Mouse (Mus musculus): ENCODE data around the gene Themis2.

DNA sequence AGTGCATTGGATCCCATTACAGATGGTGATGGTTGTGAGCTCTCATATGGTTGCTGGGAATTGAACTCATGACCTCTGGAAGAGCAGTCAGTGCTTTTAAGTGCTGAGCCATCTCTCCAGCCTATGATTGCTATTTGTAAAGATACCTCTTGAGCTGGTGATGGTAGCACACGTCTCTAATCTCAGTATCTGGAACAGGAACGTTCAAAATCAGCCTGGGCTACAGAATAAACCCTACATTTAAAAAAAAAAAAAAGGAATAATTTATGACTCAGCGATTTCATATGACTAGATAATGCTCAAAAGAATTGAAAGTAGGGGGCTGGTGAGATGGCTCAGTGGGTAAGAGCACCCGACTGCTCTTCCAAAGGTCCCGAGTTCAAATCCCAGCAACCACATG lies 7.0 kb upstream of the Themis2 start:
- TF ChIP-seq TCF12 (IDR thresholded peaks at IDR 0.05; ENCODE audit: insufficient read depth, poor library complexity, severe bottlenecking) (no peak), CEBPB (IDR thresholded peaks at IDR 0.05; ENCODE audit: insufficient read depth, poor library complexity, severe bottlenecking) (no peak), POLR2A (IDR thresholded peaks at IDR 0.05; ENCODE audit: insufficient read length, low read depth) (no peak), REST (IDR thresholded peaks at IDR 0.05; ENCODE audit: insufficient read depth, insufficient read length) (no peak), POLR2AphosphoS2 (IDR thresholded peaks at IDR 0.05; ENCODE audit: insufficient read length, low read depth) (no peak), MYOG (IDR thresholded peaks at IDR 0.05; ENCODE audit: control insufficient read depth in 1 of 3, insufficient read depth in 1 of 3, insufficient read length in 2 of 3, low read depth in 2 of 3) (no peak), E2F4 (IDR thresholded peaks at IDR 0.05; ENCODE audit: insufficient read depth) (no peak), TCF3 (IDR thresholded peaks at IDR 0.05; ENCODE audit: insufficient read length, low read depth) (no peak), USF1 (IDR thresholded peaks at IDR 0.05; ENCODE audit: low read depth) (no peak), MYOD1 (IDR thresholded peaks at IDR 0.05; ENCODE audit: control insufficient read depth in 1 of 3, insufficient read length in 2 of 3, low read depth in 2 of 3) (no peak), SRF (IDR thresholded peaks at IDR 0.05; ENCODE audit: control insufficient read depth, insufficient read length, low read depth) (no peak)

All from myocyte (in vitro differentiated cells).